Mouse (Mus musculus) kidney, postnatal 14 days (tissue): ENCODE measurements around the gene Gm5901.
A peak's percentile ranks its signal among the peaks of the same experiment; 100 is the strongest.
"Not testable (repeated sequence)": the region's sequence is repeated elsewhere in the genome, so short reads cannot be mapped to it uniquely, and the experiment has no call there.

Source experiments
- DNase-seq: peaks from one replicate; pipeline ENCODE4 v3.0.0; 2022; ENCODE audit warnings: mixed read lengths

Gene Gm5901

DNA sequence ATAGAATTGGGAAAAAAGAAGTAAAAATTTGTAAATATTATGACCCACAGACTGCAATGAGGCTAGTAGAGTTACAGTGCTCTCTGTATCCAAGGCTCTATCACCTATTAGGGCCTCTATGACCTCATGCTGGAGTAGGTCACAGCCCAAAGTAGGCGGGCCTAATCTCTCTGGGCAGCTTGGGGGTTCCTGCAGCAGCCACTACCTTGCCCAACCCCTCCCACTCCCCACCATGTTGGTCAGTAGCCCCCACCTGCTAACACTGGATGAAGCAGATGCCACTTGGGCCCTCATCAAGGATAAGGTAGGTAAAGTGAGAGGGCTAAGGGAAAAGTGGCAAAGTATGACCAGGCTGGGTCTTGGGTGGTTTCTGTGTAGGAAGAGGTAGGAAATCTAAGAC lies at the start of gene Gm5901:
TSS of gene Gm5901 (plus strand) at position 173 of the 400 bp plus-strand sequence.
- DNase-seq = no peak

DNA sequence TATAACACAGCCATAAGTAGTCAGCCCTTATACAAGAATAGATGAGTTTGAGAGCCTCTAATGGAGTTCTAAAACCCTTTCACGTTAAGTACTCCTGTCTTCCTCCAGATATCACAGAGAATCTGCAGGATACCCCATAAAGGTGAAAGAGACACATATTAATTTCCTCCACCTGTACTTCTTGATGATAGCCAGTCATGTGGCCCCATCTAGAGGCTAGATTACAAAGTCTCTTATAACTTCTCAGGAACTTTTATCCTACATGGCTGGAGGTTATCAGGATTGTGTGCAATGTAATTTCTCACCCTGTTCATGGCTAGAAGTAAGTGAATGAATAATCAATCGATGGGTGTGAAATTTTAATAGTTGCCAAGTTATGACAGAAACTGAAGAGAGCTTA lies 49.5 kb upstream of the Gm5901 start:
- DNase-seq = no peak

DNA sequence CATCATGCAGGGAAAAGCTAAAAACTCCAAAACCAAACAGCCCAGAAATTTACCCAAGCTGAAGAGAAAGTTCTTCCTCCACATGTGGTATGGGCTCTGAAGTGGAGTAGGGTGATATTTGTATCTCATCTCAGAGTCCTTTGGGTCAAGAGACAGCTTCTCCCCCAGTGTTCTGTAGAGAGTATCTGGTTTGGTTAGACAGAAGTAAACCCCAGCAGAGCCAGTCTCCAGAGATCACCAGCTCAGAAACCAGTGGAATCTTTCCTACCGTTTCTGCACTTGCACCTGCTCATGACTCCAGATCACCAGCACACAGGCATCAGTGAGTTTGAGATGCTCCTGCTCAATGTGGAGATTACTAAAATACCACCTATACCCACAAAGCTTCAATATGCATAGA lies 40.8 kb upstream of the Gm5901 start, which contains the start of gene Olfr690:
TSS of gene Olfr690 (minus strand) at position 101 of the 400 bp plus-strand sequence.
- DNase-seq = no peak

DNA sequence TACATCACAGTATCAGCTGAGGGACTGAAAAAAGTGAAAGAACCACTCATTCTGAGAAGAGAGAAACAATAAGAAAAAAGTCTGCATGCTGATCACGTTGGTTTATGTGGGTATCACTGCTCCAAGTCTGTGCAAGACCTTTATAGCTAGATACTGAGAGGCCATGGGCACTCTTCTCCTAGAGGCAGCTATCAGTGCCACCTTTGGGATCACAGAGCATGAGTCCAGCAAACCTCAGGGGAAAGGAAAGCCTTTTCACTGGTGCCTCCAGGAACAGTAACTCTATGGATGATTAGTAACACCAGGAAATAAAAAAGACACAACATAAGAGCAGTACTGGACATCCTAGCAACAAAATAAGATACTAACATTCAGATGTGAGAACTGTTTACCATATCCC lies 32.7 kb upstream of the Gm5901 start, which contains the start of gene Olfr691:
TSS of gene Olfr691 (minus strand) at position 101 of the 400 bp plus-strand sequence.
- DNase-seq = no peak

DNA sequence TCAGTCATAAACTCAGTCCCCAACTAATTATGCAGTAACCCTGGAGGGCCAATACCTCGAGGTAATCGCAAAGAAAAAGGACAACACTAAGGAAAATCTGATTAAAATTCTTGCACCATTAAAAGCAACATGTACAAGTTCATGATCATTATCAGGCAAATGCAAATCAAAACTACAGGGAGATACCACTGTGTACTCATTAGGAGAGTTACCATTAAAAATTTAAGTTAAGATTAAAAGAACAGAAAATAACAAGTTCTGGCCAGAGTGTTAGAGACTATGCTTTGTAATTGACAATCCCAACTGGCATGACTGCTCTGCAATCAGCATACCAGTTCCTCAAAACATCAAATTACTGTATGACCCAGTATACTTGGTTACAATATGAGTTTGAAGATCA lies 32.1 kb upstream of the Gm5901 start:
- no peak for DNase-seq

DNA sequence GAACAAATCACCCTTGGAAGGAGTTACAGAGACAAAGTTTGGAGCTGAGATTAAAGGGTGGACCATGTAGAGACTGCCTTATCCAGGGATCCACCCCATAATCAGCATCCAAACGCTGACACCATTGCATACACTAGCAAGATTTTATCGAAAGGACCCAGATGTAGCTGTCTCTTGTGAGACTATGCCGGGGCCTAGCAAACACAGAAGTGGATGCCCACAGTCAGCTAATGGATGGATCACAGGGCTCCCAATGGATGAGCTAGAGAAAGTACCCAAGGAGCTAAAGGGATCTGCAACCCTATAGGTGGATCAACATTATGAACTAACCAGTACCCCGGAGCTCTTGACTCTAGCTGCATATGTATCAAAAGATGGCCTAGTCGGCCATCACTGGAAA lies 18.8 kb upstream of the Gm5901 start:
- DNase-seq = not testable (repeated sequence)

DNA sequence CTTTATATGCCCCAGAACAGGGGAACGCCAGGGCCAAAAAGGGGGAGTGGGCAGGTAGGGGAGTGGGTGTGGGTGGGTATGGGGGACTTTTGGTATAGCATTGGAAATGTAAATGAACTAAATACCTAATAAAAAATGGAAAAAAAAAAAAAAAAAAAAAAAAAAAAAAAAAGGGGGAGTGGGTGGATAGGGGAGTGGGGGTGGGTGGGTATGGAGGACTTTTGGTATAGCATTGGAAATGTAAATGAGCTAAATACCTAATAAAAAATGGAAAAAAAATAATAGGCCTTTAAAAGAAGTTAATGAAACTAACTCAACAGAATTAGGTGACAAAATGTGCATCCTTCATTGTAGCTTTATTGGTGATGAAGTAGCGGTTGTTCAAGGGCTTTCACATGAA lies 18.4 kb upstream of the Gm5901 start:
- not testable (repeated sequence) for DNase-seq

DNA sequence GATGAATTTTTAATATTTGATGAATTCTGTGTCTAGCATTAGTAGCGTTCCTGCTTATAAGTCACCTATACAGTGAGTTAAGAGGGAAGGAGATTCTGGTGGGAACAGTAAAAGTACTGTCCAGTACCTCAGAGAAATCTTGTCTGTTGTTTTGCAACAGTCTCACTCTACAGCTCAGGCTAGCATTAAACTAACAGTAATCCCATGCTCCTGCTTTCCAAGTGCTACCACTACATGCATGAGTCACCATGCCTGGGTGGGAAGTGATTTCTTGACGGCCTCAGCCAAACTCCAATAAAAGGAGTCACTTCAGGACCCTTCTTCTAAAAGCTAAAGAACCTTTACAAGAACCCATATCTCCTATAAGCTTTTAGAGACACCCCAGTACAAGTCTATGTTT lies 13.1 kb upstream of the Gm5901 start:
- no peak for DNase-seq

DNA sequence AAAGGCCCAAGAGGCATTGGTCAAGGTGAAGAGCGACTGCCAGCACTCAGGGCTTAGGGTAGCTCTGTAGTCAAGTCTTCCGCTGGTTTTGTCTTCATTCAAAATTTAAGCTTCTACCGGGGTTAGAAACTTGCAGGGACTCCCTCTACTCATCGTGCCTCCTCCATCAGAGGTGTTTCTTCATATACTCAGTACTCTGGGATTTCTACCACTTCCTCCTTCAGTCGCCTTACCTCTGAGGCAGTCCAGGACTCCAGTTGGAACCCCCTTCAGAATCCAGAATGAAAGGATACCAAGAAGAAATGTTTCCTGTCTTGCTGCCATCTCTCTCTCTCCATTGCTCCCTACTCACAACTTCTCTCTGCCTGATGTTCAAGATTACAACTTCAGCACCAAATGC lies 7.6 kb upstream of the Gm5901 start:
- DNase-seq = no peak

DNA sequence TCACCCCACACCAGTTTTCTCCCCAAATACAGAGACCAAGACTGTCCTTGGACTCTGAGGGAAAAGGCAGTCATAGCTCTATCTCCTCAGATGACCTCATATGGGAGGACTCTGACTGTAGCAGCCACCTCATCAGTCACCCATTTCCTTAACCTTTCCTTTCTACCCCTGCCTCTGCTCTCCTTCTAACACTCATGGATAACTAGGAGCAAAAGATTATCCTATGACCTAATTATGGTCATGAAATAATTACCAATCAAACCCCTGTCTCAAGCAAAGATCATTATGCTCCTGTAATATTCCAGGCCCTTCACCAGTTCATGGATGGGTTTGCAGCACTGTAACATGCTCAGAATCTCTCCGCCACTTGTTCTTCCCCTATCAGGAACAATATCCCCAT lies 6.9 kb upstream of the Gm5901 start, which contains the start of gene Olfr692:
TSS of gene Olfr692 (plus strand) at position 301 of the 400 bp plus-strand sequence.
- DNase-seq = no peak

DNA sequence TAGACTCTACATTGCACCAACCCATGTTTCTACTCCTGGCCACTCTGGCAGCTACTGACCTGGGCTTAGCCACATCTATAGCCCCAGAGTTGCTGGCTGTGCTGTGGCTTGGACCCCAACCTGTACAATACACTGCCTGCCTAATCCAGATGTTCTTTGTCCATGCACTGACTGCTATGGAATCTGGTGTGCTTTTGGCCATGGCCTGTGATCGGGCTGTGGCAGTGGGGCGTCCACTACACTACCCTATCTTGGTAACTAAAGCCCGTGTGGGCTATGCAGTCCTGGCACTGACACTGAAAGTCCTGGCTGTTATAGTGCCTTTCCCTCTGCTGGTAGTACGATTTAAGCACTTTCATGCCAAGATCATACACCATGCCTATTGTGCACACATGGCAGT lies 6.3 kb upstream of the Gm5901 start:
- no peak for DNase-seq

DNA sequence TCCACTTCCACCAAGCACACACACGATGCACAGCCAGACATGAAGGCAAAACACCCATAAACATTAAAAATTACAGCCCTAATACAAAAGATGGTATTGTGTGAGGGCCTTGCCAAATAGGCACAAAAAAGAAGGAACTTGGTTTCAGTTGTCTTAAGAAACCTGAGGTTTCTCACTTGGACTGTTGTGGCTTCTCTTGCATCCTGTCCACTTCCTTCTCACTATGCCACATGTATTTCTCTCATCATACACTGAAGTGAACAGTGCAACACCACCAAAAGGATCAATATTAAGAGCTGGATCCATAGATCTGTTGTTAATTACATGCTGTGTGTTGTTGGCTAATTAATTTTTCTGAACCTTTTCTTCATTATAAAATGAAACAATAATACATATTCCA lies 1.9 kb upstream of the Gm5901 start:
- DNase-seq = no peak

DNA sequence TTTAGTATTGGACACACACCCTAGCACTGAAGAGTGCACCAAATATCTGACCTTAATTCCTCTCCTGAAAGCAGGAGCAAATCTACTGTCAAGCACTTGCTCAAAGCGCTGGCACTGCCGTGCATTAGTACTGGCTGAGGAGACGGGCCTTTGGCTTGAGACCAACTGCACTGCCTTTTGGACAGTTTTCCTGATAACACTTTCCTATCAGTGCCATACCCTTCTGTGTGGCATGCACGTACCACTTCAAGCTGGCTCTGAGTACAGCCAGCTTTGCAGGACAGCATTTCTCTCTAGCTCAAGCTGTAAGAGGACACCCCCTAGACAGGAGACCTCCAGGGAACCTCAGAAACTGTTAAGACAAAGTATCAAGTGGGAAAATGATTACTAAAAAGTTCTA lies 1.3 kb upstream of the Gm5901 start:
- no peak for DNase-seq

DNA sequence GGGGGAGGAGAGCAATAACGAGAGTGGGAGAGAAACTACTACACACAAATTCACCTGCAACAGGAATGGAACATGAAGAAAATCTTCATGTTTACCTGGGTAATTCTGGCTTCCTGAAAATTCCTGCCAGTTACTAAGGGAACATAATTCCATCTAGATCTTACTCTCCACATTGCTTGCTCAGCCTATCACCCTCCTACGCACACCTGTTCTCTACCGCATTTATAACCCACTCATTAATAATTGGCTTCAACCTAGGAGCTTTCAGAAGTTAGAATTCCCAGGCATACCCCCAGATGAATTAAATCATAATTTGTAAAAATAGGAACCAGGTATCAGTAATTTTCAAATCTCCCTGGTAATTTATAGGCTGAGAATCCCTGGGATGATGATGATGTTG lies 862 bp upstream of the Gm5901 start:
- no peak for DNase-seq

DNA sequence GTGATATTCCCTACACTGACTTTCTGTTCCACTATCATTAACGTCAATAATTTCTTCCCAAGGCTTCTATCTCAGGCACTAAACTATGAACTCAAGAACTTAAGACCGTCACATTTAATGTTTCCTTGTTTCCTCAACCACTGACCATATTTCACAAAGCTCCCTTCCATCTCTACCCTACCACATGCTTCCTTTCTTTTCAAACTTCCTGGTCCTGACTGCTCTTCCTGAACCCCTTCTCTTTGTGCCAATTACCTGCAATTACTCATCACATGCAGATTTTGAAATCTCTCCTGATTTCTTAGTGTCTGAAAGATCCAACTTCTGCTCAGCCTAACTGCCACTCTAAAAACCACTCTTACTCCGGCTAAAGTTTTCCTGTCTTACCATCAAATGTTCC lies 5.5 kb downstream of the Gm5901 start:
- no peak for DNase-seq

DNA sequence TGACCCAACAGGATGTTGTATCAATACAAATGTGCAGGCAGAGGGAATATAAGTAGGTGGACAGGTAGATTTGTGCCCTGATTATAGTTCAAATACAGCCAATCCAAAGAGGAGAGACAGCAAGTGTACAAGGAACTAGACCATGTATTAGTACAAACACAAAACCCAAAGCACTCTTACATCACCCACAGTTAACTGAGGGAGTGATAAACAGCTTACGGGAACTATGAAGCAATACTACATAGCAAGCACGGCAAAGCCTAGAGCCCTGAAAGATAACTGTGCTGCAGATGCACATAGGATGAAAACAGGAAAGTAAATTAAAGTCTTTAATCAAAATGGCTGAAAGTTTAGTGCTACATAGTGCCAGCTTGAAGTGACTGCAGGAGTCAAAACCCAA lies 12.9 kb downstream of the Gm5901 start:
- DNase-seq = no peak

DNA sequence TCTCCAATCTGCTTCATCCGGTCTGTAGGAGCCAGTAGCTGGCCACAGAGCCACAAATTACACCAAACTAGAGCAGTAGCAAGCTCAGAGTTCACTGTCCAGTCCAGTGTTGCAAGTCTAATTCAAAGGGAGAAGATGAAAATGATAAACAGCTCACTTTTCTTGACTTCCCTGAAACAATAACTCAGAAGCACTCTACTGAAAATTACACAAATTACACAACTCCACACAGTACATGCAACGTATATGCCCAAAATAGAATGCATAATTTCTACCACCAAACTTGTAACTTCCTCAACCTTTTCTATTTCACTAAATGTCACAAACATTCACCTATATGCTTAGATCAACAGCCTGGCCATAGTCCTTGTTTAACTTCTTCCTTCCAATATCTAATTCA lies 15.4 kb downstream of the Gm5901 start:
- no peak for DNase-seq

DNA sequence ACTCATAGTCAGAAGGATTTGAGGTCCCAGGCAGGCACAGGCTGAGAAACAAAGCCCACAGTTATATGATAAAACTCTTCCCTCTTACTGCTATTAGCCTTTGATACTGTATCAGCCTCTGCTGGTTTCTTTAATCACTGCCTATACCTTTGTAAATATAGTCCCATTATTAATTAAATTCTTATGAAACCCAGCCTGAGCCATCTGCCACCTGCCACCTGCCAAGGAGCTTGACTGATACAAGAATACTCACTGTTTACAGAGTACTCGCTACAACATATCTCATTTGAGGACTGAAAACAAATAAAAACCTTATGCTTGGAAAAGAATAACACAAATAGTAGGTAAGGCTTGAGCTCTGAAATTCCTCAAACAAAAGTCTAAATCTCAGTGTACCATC lies 19.8 kb downstream of the Gm5901 start:
- no peak for DNase-seq

DNA sequence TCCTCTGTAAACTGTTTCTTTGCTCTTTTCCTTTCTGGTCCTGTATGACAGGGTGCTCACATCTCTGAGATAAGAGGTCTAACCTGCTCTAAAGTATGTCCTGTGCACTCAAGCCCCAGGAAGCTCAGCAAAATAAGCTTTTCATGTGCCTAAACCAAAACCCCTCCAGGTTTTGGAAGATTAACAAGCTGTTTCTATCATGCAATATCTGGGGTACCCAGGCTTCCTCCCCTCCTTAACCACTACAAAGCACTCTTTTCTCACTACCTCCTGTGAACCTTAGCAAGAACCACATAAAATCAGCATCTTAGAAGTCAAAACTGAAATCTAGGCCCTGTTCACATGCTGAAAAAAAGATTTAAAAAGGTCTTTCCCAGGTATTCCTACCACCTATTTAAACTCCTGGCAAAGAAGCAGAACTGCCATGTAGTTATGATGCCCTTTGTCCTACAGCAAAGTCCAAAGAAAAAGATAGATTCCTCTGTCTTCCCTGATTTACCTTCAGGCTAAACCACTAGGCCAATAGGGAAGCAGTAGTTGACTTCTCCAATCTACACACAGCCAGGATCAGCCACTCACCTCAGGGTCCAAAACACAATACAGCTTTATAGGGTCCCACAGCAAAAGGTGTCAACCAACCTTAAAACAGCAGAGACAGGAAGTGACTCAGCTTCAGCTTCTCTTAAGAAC lies 20.4 kb downstream of the Gm5901 start:
- DNase-seq = no peak

DNA sequence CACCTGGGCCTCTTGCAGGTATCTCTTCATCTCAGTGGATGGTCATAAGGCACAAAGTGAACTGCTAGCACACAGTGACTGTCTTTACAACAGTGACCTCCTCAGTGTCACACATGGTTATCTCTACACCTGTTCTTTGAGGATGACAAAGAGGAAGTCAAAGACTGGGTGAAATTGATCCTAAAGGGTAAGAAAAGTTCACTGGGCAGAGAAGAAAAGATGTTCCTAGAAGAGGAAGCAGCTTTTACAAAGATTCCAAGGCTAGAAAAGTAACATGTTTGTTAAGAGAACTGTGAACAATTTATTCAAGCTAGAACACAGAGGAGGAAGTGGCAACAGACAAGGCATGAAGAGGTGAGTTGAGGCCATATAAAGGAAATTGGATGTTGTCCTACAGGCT lies 21.3 kb downstream of the Gm5901 start:
- no peak for DNase-seq

DNA sequence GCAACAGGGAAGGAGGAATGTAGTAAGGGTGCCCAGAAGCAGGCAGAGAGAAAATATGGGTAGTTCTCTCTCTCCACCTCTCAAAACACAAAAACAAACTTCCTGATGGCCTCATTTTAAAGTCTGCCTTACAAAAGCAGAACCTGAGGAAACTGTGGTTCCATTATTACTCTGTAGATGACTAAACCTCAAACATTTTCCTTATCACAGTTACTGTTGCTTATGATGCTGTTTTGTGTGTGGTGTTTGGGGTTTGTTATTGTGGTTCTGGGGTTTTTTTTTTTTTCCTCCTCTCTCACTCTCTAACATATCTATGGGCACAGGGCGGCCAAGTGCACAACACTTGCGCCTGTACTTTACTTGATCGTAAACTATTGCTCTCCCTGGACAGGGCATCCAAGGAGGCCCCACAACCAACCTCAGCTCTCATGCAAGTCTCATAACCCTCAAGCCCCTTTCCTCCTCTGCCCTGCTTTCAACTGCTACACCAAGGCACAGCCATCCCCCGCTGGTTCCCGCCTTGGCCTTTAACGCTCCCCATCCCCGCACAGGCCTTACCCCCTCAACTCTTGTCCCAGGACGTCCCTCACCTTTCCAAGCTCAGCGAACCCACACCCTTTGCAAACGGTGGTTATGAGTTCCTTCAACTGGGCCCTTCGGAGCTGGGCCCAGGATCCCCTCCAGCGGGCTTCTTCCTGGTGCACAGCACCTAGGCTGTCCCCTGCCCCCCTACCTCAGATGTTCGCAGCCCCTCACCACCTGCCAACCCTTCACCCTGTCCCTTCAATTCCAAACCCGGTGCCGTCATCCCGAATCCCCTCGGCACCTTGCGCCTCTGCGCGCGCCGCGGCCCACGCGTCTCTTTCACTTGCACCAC lies 24.5 kb downstream of the Gm5901 start:
- DNase-seq = no peak

DNA sequence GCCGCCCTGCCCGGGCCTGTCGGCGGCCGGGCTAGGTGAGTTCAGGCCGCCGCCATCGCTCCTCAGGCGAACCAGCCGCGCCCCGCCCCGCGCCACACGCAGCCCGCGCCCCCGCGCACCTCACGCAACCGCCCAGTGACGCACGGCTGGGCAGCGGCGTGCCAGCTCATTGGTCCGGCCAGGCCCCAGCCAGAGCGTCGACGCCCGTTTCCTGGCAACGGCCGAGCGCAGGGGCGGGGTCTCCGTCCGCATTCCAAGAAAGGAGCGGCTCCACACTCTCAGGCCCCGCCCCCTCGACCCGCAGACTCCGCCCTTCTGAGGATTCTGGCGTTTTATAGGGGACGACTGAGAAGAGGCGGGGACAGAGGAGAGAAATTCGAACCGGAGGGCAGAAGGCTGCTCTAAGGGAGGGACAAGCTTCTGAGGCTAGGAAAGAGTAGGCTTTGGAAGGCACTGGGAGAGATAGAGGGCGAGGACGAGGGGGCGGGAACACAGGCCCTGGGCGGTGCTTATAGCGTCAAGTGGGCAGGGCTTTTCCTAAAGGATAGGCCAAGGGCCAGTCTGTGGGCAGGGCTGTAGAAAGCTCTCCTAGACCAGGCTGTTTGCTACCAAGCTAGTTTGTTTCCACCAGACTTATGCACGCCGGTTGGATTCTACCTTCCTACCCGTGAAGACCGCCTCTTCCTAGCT lies 25.2 kb downstream of the Gm5901 start, which contains the start of gene Fam160a2:
TSS of gene Fam160a2 (minus strand) at position 120 of the 690 bp plus-strand sequence.
- peak; percentile 100 for DNase-seq

DNA sequence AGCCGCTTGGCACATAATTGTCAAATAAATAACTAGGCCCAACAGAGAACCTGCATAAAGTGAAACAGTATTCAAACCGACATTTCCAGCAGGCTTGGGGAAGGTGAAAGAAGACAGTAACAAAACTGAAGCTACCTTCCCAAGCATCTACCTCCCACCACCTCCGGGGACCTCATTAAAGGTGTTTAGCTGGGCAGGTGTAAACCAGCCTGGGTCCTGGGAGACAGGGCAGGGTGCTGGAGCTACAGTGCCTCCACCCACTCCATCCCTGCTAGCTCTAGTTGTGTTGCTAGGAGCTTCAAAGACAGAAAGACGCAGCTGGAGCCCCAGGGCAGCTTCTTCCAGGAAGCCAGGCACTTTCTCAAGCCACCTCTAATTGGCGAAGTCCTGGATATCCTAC lies 29.4 kb downstream of the Gm5901 start, which contains the start of gene Cnga4:
TSS of gene Cnga4 (plus strand) at position 301 of the 400 bp plus-strand sequence.
- no peak for DNase-seq
